Mouse (Mus musculus) erythroblast, embryonic 14.5 days (primary cell): ENCODE results near the gene Agl. TPM values are rescaled to one million over a fixed set of nuclear protein-coding genes. Genes with fewer than 3 reads are reported as not detected.

ENCODE experiments used
- H3K27me3 ChIP-seq: 2 replicates; pipeline ENCODE4 v1.6.1; 2012; ENCODE audit warnings: inconsistent platforms; ENCODE audit not compliant: control insufficient read depth
- H3K36me3 ChIP-seq: 2 replicates; pipeline ENCODE4 v1.6.1; 2012; ENCODE audit warnings: mild to moderate bottlenecking, inconsistent platforms; ENCODE audit not compliant: control insufficient read depth
- H3K4me1 ChIP-seq: 2 replicates; pipeline ENCODE4 v1.6.1; 2012; ENCODE audit warnings: inconsistent platforms; ENCODE audit not compliant: control insufficient read depth
- H3K4me3 ChIP-seq: replicated peaks from 2 replicates; pipeline ENCODE3; 2012; ENCODE audit warnings: moderate library complexity, mild to moderate bottlenecking, inconsistent platforms
- H3K9me3 ChIP-seq: 2 replicates; pipeline ENCODE4 v1.6.1; 2012; ENCODE audit warnings: low read length, inconsistent platforms, mixed read lengths; ENCODE audit not compliant: control insufficient read depth
- GATA1 ChIP-seq: IDR thresholded peaks from 2 replicates; pipeline ENCODE4 v1.6.1; 2012; ENCODE audit warnings: low read length, inconsistent platforms, mixed read lengths
- TAL1 ChIP-seq: IDR thresholded peaks from 3 replicates; pipeline ENCODE4 v1.6.1; 2012; ENCODE audit warnings: low read length, inconsistent platforms, mixed read lengths
- polyA plus RNA-seq: library from polyadenylated mRNA; stranded (reverse); fragments of >175 nt; gene quantifications from 2 replicates; pipeline ENCODE4 v1.2.3, GENCODE M21; 2012

Agl gene
- polyA plus RNA-seq, 1 experiment: not detected

GRCm38 (mm10) chr3:116805866-116806265 is 2.1 kb downstream of the Agl start:
- no peak for TF ChIP-seq TAL1
- no peak for TF ChIP-seq GATA1
- no peak overlapping the region for H3K4me3 ChIP-seq
- H3K4me1 ChIP-seq: peaks cover 20% of the 10 kb centered on the region
- H3K36me3 ChIP-seq: no peaks in the 10 kb centered on the region
- no peaks in the 10 kb centered on the region for H3K27me3 ChIP-seq
- no peaks in the 10 kb centered on the region for H3K9me3 ChIP-seq

GRCm38 (mm10) chr3:116804746-116805285 is 3.1 kb downstream of the Agl start:
- H3K36me3 ChIP-seq: no peaks in the 10 kb centered on the region
- no peaks in the 10 kb centered on the region for H3K9me3 ChIP-seq
- TF ChIP-seq TAL1 (no peak), GATA1 (no peak)
- no peak overlapping the region for H3K4me3 ChIP-seq
- H3K4me1 ChIP-seq: peaks cover 20% of the 10 kb centered on the region
- H3K27me3 ChIP-seq: no peaks in the 10 kb centered on the region

- Histone ChIP-seq H3K4me3 (no peak overlapping the region), H3K27me3 (no peaks in the 10 kb centered on the region), H3K4me1 (peaks cover 2% of the 10 kb centered on the region), H3K9me3 (no peaks in the 10 kb centered on the region), H3K36me3 (no peaks in the 10 kb centered on the region; the same call in 1 of the 2 replicates)
- TF ChIP-seq TAL1: no peak
Observed at GRCm38 (mm10) chr3:116801755-116802154, 6.2 kb downstream of the Agl start.

- no peaks in the 10 kb centered on the region; the same call in 1 of the 2 replicates for H3K36me3 ChIP-seq
- peaks cover 1% of the 10 kb centered on the region; the same call in 1 of the 2 replicates for H3K4me1 ChIP-seq
- no peaks in the 10 kb centered on the region for H3K27me3 ChIP-seq
- H3K9me3 ChIP-seq: no peaks in the 10 kb centered on the region
- no peak overlapping the region for H3K4me3 ChIP-seq
- no peak for TF ChIP-seq TAL1
- TF ChIP-seq GATA1: no peak
Observed at GRCm38 (mm10) chr3:116798821-116799510, 9.0 kb downstream of the Agl start.

- Histone ChIP-seq H3K9me3 (no peaks in the 10 kb centered on the region), H3K4me1 (peaks cover 17% of the 10 kb centered on the region), H3K4me3 (no peak overlapping the region), H3K27me3 (no peaks in the 10 kb centered on the region), H3K36me3 (peaks cover 25% of the 10 kb centered on the region)
- no peak for TF ChIP-seq GATA1
- no peak for TF ChIP-seq TAL1
Observed at GRCm38 (mm10) chr3:116788851-116789250, 19.1 kb downstream of the Agl start.

GRCm38 (mm10) chr3:116786543-116786942 is 21.4 kb downstream of the Agl start:
- H3K9me3 ChIP-seq: no peaks in the 10 kb centered on the region
- peaks cover 17% of the 10 kb centered on the region for H3K4me1 ChIP-seq
- H3K27me3 ChIP-seq: no peaks in the 10 kb centered on the region
- H3K4me3 ChIP-seq: no peak overlapping the region
- TF ChIP-seq TAL1 (no peak), GATA1 (no peak)
- H3K36me3 ChIP-seq: peaks cover 29% of the 10 kb centered on the region

- TF ChIP-seq GATA1 (no peak), TAL1 (no peak)
- H3K9me3 ChIP-seq: no peaks in the 10 kb centered on the region
- no peaks in the 10 kb centered on the region for H3K27me3 ChIP-seq
- peaks cover 29% of the 10 kb centered on the region for H3K36me3 ChIP-seq
- H3K4me3 ChIP-seq: no peak overlapping the region
- H3K4me1 ChIP-seq: peaks cover 17% of the 10 kb centered on the region
Observed at GRCm38 (mm10) chr3:116785820-116786219, 22.1 kb downstream of the Agl start.

GRCm38 (mm10) chr3:116784811-116785210 is 23.2 kb downstream of the Agl start:
- H3K36me3 ChIP-seq: peaks cover 31% of the 10 kb centered on the region
- no peaks in the 10 kb centered on the region for H3K27me3 ChIP-seq
- TF ChIP-seq TAL1: no peak
- no peak for TF ChIP-seq GATA1
- no peaks in the 10 kb centered on the region for H3K9me3 ChIP-seq
- H3K4me3 ChIP-seq: no peak overlapping the region
- H3K4me1 ChIP-seq: peaks cover 17% of the 10 kb centered on the region

GRCm38 (mm10) chr3:116784290-116784689 is 23.7 kb downstream of the Agl start:
- Histone ChIP-seq H3K27me3 (no peaks in the 10 kb centered on the region), H3K4me1 (peaks cover 17% of the 10 kb centered on the region), H3K4me3 (no peak overlapping the region), H3K9me3 (no peaks in the 10 kb centered on the region), H3K36me3 (peaks cover 33% of the 10 kb centered on the region)
- TF ChIP-seq TAL1: no peak
- no peak for TF ChIP-seq GATA1

- H3K4me1 ChIP-seq: peaks cover 8% of the 10 kb centered on the region
- no peak overlapping the region for H3K4me3 ChIP-seq
- no peaks in the 10 kb centered on the region for H3K9me3 ChIP-seq
- no peaks in the 10 kb centered on the region for H3K27me3 ChIP-seq
- peaks cover 39% of the 10 kb centered on the region for H3K36me3 ChIP-seq
- TF ChIP-seq TAL1 (no peak), GATA1 (no peak)
Observed at GRCm38 (mm10) chr3:116776961-116777360, 31.0 kb downstream of the Agl start.
